Mouse (Mus musculus) liver, adult 2 months (tissue): ENCODE data around the gene Paxbp1. TPM values are rescaled to one million over a fixed set of nuclear protein-coding genes. Genes with fewer than 3 reads are reported as not detected.

Experiments used
- DNase-seq: peaks from one replicate; pipeline ENCODE4 v3.0.0-alpha.2; 2011; ENCODE audit warnings: low read depth, low spot score; ENCODE audit errors: extremely low read depth
- H3K27ac ChIP-seq: fragments of 200-500 bp; replicated peaks from 2 replicates; pipeline ENCODE4 v1.5.1; 2012; ENCODE audit warnings: low read depth, mild to moderate bottlenecking, control low read depth, inconsistent platforms, low read length; ENCODE audit not compliant: insufficient read depth
- H3K27me3 ChIP-seq: fragments of 200-500 bp; 2 replicates; pipeline ENCODE4 v1.6.1; 2012; ENCODE audit warnings: mild to moderate bottlenecking, moderate library complexity, low read length, inconsistent platforms; ENCODE audit not compliant: control insufficient read depth, insufficient read depth
- H3K36me3 ChIP-seq: fragments of 200-500 bp; 2 replicates; pipeline ENCODE4 v1.6.1; 2012; ENCODE audit warnings: low read length, inconsistent platforms; ENCODE audit not compliant: control insufficient read depth, insufficient read depth
- H3K4me1 ChIP-seq: fragments of 200-500 bp; 2 replicates; pipeline ENCODE4 v1.6.1; 2011; ENCODE audit warnings: low read length; ENCODE audit not compliant: control insufficient read depth, insufficient read depth
- H3K4me3 ChIP-seq: fragments of 200-500 bp; 2 replicates; pipeline ENCODE4 v1.5.1; 2011; ENCODE audit warnings: low read depth, mild to moderate bottlenecking, control low read depth, low read length, moderate library complexity; ENCODE audit not compliant: insufficient read depth
- H3K79me2 ChIP-seq: fragments of 200-500 bp; 2 replicates; pipeline ENCODE4 v1.6.1; 2012; ENCODE audit warnings: inconsistent platforms, mild to moderate bottlenecking, low read length, moderate library complexity; ENCODE audit not compliant: control insufficient read depth, insufficient read depth
- H3K9ac ChIP-seq: fragments of 200-500 bp; 2 replicates; pipeline ENCODE4 v1.6.1; 2012; ENCODE audit warnings: low read depth, mild to moderate bottlenecking, control low read depth, inconsistent platforms, low read length
- CTCF ChIP-seq: fragments of 200-500 bp; IDR thresholded peaks from 2 replicates; pipeline ENCODE4 v1.5.1; 2011; ENCODE audit warnings: low read depth, low read length, control low read depth
- POLR2A ChIP-seq: fragments of 200-500 bp; IDR thresholded peaks from 2 replicates; pipeline ENCODE4 v1.6.1; 2011; ENCODE audit warnings: low read length, control low read depth; ENCODE audit not compliant: insufficient read depth; ENCODE audit errors: extremely low read depth
- WGBS: fragments of 180-500 bp; shearing (Covaris S2); methylation state at CpG from one replicate; pipeline ENCODE4 v1.1.7; 2018; 5-methylcytosine and 5-hydroxymethylcytosine counted together
- polyA plus RNA-seq: library from polyadenylated mRNA; depleted of rRNA; stranded (reverse); fragments of >200 nt; gene quantifications from 2 replicates; pipeline ENCODE4 v1.2.3, GENCODE M21; 2012
- total RNA-seq: library from RNA; depleted of rRNA; stranded (reverse); fragments of >200 nt; gene quantifications from 2 replicates; pipeline ENCODE4 v1.2.3, GENCODE M21; 2014

Gene Paxbp1
- total and polyA plus RNA-seq, 2 experiments, result 8.1 to 26.1 TPM

GRCm38 (mm10) chr16:91026290-91026689, 18.1 kb downstream of the Paxbp1 start:
- H3K27ac ChIP-seq, result no peak overlapping the region
- H3K4me1 ChIP-seq, result no peaks in the 10 kb centered on the region
- no peaks in the 10 kb centered on the region for H3K27me3 ChIP-seq
- peaks cover 61% of the 10 kb centered on the region for H3K36me3 ChIP-seq
- H3K4me3 ChIP-seq, result no peak overlapping the region
- H3K79me2 ChIP-seq, result no peaks in the 10 kb centered on the region
- no peak for DNase-seq
- H3K9ac ChIP-seq, result no peak overlapping the region
- WGBS, result 95% methylated on average over 4 of the region's 4 CpGs
- TF ChIP-seq POLR2A (no peak), CTCF (no peak)

- Histone ChIP-seq H3K27me3 (no peaks in the 10 kb centered on the region), H3K9ac (no peak overlapping the region), H3K79me2 (no peaks in the 10 kb centered on the region), H3K4me3 (no peak overlapping the region), H3K4me1 (no peaks in the 10 kb centered on the region), H3K36me3 (peaks cover 64% of the 10 kb centered on the region), H3K27ac (no peak overlapping the region)
- TF ChIP-seq CTCF, result peak; percentile 48; the same call in 1 of the 2 replicates
- no peak for TF ChIP-seq POLR2A
- WGBS, result 97% methylated on average over 1 of the region's 1 CpGs
- DNase-seq, result no peak
These were observed 21.0 kb downstream of the Paxbp1 start for GRCm38 (mm10) chr16:91023384-91023783.

GRCm38 (mm10) chr16:91020842-91021483, 23.4 kb downstream of the Paxbp1 start:
- peaks cover 65% of the 10 kb centered on the region for H3K36me3 ChIP-seq
- 84% methylated on average over 10 of the region's 10 CpGs for WGBS
- no peaks in the 10 kb centered on the region for H3K27me3 ChIP-seq
- H3K4me3 ChIP-seq, result no peak overlapping the region
- H3K79me2 ChIP-seq, result no peaks in the 10 kb centered on the region
- H3K4me1 ChIP-seq, result no peaks in the 10 kb centered on the region
- no peak overlapping the region for H3K27ac ChIP-seq
- H3K9ac ChIP-seq, result no peak overlapping the region
- no peak for DNase-seq
- TF ChIP-seq CTCF (no peak), POLR2A (no peak)

- H3K4me3 ChIP-seq, result no peak overlapping the region
- TF ChIP-seq CTCF (no peak), POLR2A (no peak)
- 98% methylated on average over 4 of the region's 4 CpGs for WGBS
- no peaks in the 10 kb centered on the region for H3K79me2 ChIP-seq
- H3K27me3 ChIP-seq, result no peaks in the 10 kb centered on the region
- no peak for DNase-seq
- H3K4me1 ChIP-seq, result no peaks in the 10 kb centered on the region
- H3K9ac ChIP-seq, result no peak overlapping the region
- H3K27ac ChIP-seq, result no peak overlapping the region
- H3K36me3 ChIP-seq, result peaks cover 55% of the 10 kb centered on the region
These were observed 24.9 kb downstream of the Paxbp1 start for GRCm38 (mm10) chr16:91019476-91019875.

GRCm38 (mm10) chr16:91015761-91016160, 28.6 kb downstream of the Paxbp1 start:
- DNase-seq, result no peak
- WGBS, result 92% methylated on average over 4 of the region's 4 CpGs
- H3K36me3 ChIP-seq, result peaks cover 33% of the 10 kb centered on the region
- TF ChIP-seq CTCF, result no peak
- H3K27ac ChIP-seq, result no peak overlapping the region
- no peaks in the 10 kb centered on the region for H3K79me2 ChIP-seq
- no peaks in the 10 kb centered on the region for H3K4me1 ChIP-seq
- no peak overlapping the region for H3K9ac ChIP-seq
- no peaks in the 10 kb centered on the region for H3K27me3 ChIP-seq
- no peak overlapping the region for H3K4me3 ChIP-seq

- Histone ChIP-seq H3K27ac (no peak overlapping the region; the same call in 1 of the 2 replicates), H3K79me2 (peaks cover 5% of the 10 kb centered on the region; the same call in 1 of the 2 replicates), H3K36me3 (peaks cover 9% of the 10 kb centered on the region; the same call in 1 of the 2 replicates), H3K9ac (no peak overlapping the region), H3K27me3 (no peaks in the 10 kb centered on the region), H3K4me3 (no peak overlapping the region), H3K4me1 (peaks cover 3% of the 10 kb centered on the region)
- 29% methylated on average over 3 of the region's 3 CpGs for WGBS
- no peak for TF ChIP-seq POLR2A
- TF ChIP-seq CTCF, result no peak
- peak; percentile 31 for DNase-seq
These were observed 32.5 kb downstream of the Paxbp1 start for GRCm38 (mm10) chr16:91011847-91012246.
